ENCODE assay signal across 16 mouse cellular contexts in genomic region chr13:35949814-35950455, GRCm38 (mm10). TPM values are rescaled to one million over a fixed set of nuclear protein-coding genes. Genes with fewer than 3 reads are reported as not detected.
DNase-seq lines count a peak whose midpoint lies in the region; ATAC-seq and TF ChIP-seq lines count a peak whose summit lies in the region.
"Had no signal": no experiment of that assay in that cellular context is flagged by ENCODE, and none has a peak within 500 bp of the region (broad histone marks: within the 10 kb centered on the region; RNA-seq: fewer than 3 reads in every experiment).

No protein-coding gene starts in this region.

- TF ChIP-seq POLR2A in heart, adult 2 months (IDR thresholded peaks at IDR 0.05; ENCODE audit: insufficient read depth, low read depth, low read length) = no peak

- no peaks in the 10 kb centered on the region for H3K9me3 ChIP-seq in hindbrain, embryonic 13.5 days
- H3K9me3 ChIP-seq: hindbrain, embryonic 10.5 days; liver, embryonic 15.5 days had no signal

- no peaks in the 10 kb centered on the region; the same call in 1 of the 2 replicates for H3K4me1 ChIP-seq in heart, adult 2 months (ENCODE audit: control insufficient read depth, insufficient read depth, low read length)
- H3K4me1 ChIP-seq in hindbrain, embryonic 13.5 days (replicated peaks) = no peaks in the 10 kb centered on the region
- H3K4me1 ChIP-seq: hindbrain, embryonic 10.5 days; liver, embryonic 15.5 days had no signal

- no peak overlapping the region for H3K27ac ChIP-seq in heart, adult 2 months
- no peak overlapping the region for H3K27ac ChIP-seq in hindbrain, embryonic 13.5 days
- H3K27ac ChIP-seq: hindbrain, embryonic 10.5 days; liver, embryonic 15.5 days had no signal

- H3K36me3 ChIP-seq in heart, adult 2 months (ENCODE audit: control insufficient read depth, insufficient read depth, low read length) = no peaks in the 10 kb centered on the region
- no peaks in the 10 kb centered on the region for H3K36me3 ChIP-seq in hindbrain, embryonic 13.5 days
- H3K36me3 ChIP-seq: hindbrain, embryonic 10.5 days; liver, embryonic 15.5 days had no signal

- H3K4me3 ChIP-seq in heart, adult 2 months = no peak overlapping the region
- H3K4me3 ChIP-seq in hindbrain, embryonic 13.5 days = no peak overlapping the region
- H3K4me3 ChIP-seq: hindbrain, embryonic 10.5 days; liver, embryonic 15.5 days had no signal

- TF ChIP-seq CTCF in heart, adult 2 months (IDR thresholded peaks at IDR 0.05) = no peak

- 55% methylated on average over 17 of the region's 17 CpGs for WGBS in heart, adult 2 months
- 89% methylated on average over 17 of the region's 17 CpGs for WGBS in hindbrain, embryonic 13.5 days

- H3K9ac ChIP-seq in heart, adult 2 months (ENCODE audit: low read depth, low read length) = no peak overlapping the region
- no peak overlapping the region for H3K9ac ChIP-seq in hindbrain, embryonic 13.5 days
- H3K9ac ChIP-seq: liver, embryonic 15.5 days had no signal

- no peak for ATAC-seq in hindbrain, embryonic 13.5 days (ENCODE audit: low FRiP score)

- peak; percentile 18 for DNase-seq in heart, postnatal 4 days
- no peak for DNase-seq in heart, adult 2 months
- peak; percentile 6 for DNase-seq in NIH3T3 (ENCODE audit: low read depth)
- DNase-seq in fibroblast of lung, adult 2 months (ENCODE audit: low read depth) = peak; percentile 18
- DNase-seq in lung, postnatal 4 days = peak; percentile 18 to 26
- DNase-seq in ovary, postnatal 10 days (ENCODE audit: low spot score) = no peak
- DNase-seq in thymus, postnatal 25 days = no peak
- DNase-seq: cerebellum, adult 9-11 months; kidney, adult 18-20 months; layer of hippocampus, adult 9-11 months; right cerebral cortex, postnatal 4 days; thymus, postnatal 14 days had no signal

- no peak overlapping the region for H3K4me2 ChIP-seq in hindbrain, embryonic 13.5 days
- H3K4me2 ChIP-seq: liver, embryonic 15.5 days had no signal

- no peak for TF ChIP-seq EP300 in heart, adult 2 months (IDR thresholded peaks at IDR 0.05; ENCODE audit: insufficient read depth, low read depth, low read length)

- H3K27me3 ChIP-seq in heart, adult 2 months (ENCODE audit: control insufficient read depth, insufficient read depth, low read length) = no peaks in the 10 kb centered on the region
- no peaks in the 10 kb centered on the region for H3K27me3 ChIP-seq in hindbrain, embryonic 13.5 days
- H3K27me3 ChIP-seq: liver, embryonic 15.5 days had no signal

- intact Hi-C loops in heart, adult 2 months (cut with DNase I) = loop anchor here (5.0 kb wide), 1 partner anchor 63 kb away; no protein-coding TSS in a partner anchor

- H3K79me2 ChIP-seq in heart, adult 2 months (replicated peaks; ENCODE audit: control insufficient read depth, insufficient read depth, low read length) = no peaks in the 10 kb centered on the region

RNA-seq across cellular contexts. Expression of gene Ppp1r3g, which starts 8.7 kb away (rescaled TPM):
- total RNA-seq in heart, postnatal 4 days (2021) = 1 to 10 TPM; 2.0 to 2.5 TPM
- 1 to 10 TPM in 1 of 2 experiments, under 1 TPM in 1; 0.25 to 1.2 TPM for total RNA-seq in heart, adult 2 months (2021)
- polyA plus RNA-seq in heart, adult 2 months (2012; rRNA removed) = 0.06 and 0.14 TPM in 2 replicates
- 0.36 and 0.40 TPM in 2 replicates for polyA plus RNA-seq in hindbrain, embryonic 13.5 days (2015; fragmentation: Nextera tagmentation; extraction: Ambion mirVana)
- polyA plus RNA-seq: gonadal fat pad, adult 2 months had no signal

RNA-seq across cellular contexts. Expression of gene Rpp40, which starts 43.8 kb away (rescaled TPM):
- 10 to 100 TPM in 1 of 2 experiments, 1 to 10 TPM in 1; 4.3 to 11.1 TPM for total RNA-seq in heart, postnatal 4 days (2021)
- 1 to 10 TPM; 5.3 to 6.4 TPM for total RNA-seq in heart, adult 2 months (2021)
- polyA plus RNA-seq in heart, adult 2 months (2012; rRNA removed) = 3.7 and 5.1 TPM in 2 replicates
- polyA plus RNA-seq in hindbrain, embryonic 13.5 days (2015; fragmentation: Nextera tagmentation; extraction: Ambion mirVana) = 8.4 and 9.9 TPM in 2 replicates

Comparison
In these comparisons a context has a peak if more than half of its experiments do, and no peak if none do; other contexts are left out.
1. DNase-seq: peak in heart, postnatal 4 days (single experiment), NIH3T3 (single experiment), fibroblast of lung, adult 2 months (single experiment) and lung, postnatal 4 days (2 of 2); none in heart, adult 2 months (0 of 2), ovary, postnatal 10 days (single experiment) and thymus, postnatal 25 days (single experiment).